Mouse (Mus musculus) ZHBTc4 (cell line): Measurements from ENCODE around the gene Gjb4.
A peak's percentile ranks its signal among the peaks of the same experiment; 100 is the strongest.

Experiments
- DNase-seq: peaks from one replicate; pipeline ENCODE4 v3.0.0-alpha.2; 2011; ENCODE audit warnings: low read depth, low spot score

The Gjb4 gene

GRCm38 (mm10) chr4:127353951-127354438, at the start of gene Gjb4:
Gjb4 (minus strand) TSS chr4:127354081.
- DNase-seq: no peak

DNA sequence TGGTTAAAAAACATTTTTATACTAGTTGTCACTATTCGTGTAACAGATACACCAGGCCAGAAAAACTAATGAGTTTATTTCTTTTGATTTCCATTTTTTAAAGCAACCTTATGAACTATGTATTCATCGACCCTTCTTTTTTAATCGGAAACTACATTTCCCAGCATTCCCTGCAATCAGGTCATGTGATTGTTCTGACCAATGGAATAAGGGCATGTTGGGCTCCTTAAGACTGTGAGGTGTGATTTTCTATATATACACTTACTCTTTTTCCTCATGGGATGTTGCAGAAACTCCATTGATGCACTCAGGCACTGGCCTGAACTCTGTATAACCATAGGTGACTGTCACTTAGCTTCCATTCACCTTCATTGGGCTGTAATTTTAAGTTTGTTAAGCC, 48.7 kb upstream of the Gjb4 start:
- DNase-seq: peak; percentile 46

GRCm38 (mm10) chr4:127402166-127402565, 48.3 kb upstream of the Gjb4 start:
- no peak for DNase-seq

DNA sequence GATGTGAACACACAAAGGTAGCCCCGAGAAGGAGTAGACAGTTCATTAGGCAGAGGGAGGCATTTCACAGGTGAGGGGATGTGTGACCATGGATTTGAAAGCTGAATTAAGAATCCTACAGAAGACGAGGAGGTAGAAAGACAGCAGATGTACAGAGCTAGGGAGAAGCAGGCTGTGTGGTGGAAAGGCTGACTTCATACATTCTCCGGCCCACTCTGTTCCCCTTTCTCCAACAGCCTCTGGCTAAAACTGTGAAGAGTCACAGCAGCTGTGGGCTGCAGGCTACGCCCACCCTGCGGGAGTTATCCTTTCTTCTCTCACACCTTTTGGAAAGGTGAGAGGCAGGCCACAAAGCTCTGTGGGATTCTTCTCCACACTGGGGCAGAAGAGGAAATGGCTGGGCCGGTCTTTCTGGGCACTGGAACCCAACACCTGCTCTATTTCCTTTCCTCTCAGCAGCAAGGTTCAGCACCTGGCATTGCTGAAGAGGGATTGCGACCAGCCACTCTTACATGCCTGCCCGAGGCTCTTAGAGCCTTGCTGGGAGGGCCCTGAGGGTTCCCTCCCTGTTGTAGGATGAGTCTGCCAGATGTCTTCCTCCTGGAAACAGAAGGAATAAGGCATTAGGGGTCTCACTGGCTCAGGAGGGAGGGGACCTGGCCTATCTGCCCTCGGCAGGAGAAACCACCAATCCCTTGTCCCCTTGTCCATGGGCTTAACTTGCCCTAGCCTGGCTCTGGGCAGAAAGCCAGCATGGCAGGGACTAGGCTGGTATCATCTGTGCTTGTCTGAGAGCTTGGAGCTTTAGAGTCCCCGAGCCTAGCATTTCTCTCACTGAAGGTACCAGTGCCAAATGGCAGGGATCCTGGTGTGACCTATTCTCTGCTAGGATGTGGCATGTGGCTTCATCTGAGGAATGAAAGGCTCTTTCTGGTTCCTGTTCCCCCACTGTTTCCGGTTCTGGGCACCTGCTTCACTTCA, 46.6 kb upstream of the Gjb4 start:
- DNase-seq: peak; percentile 48

- DNase-seq: no peak
Measured at GRCm38 (mm10) chr4:127395591-127395990, 41.7 kb upstream of the Gjb4 start.

DNA sequence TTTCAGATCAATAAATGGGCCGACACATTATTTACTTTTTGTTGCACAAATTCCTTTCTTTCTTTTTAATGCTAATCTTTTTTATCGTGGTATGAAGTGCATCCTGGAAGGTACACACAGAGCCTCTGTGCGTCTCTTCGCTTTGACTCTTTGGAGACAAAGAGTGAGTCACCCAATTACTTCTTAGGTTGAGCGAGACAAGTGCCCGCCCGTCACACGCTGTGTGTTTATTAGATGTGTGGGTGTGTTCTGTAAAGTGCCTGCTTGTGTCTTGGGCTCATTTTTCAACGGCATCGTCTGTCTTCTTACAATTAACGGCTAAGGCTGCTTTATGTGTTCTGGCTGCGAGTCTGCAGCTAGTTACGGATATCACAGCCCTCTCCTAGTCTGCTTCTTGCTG, 35.8 kb upstream of the Gjb4 start:
- DNase-seq: no peak

DNA sequence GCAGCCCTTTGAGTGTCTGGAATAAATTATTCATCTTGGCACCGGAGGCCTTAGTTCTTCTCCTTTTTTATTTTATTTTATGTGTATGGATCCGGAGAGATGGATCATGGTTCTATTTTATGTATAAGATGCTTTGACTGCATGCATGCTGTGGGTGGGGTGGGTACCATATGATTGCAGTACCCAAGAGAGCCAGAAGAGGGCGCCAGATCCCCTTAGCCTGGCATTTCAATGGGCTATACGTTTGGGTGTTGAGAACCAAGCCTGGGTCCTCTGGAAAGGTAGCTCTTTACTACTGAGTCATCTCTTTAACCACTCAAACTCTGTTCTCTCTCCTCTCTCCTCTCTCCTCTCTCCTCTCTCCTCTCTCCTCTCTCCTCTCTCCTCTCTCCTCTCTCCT, 23.5 kb upstream of the Gjb4 start:
- DNase-seq: peak; percentile 72

- no peak for DNase-seq
Measured at GRCm38 (mm10) chr4:127375541-127376177, 21.8 kb upstream of the Gjb4 start.

GRCm38 (mm10) chr4:127374645-127375044, 20.8 kb upstream of the Gjb4 start:
- DNase-seq: peak; percentile 74

- no peak for DNase-seq
Measured at GRCm38 (mm10) chr4:127373491-127373890, 19.6 kb upstream of the Gjb4 start.

- peak; percentile 43 for DNase-seq
Measured at GRCm38 (mm10) chr4:127371546-127371945, 17.7 kb upstream of the Gjb4 start.

DNA sequence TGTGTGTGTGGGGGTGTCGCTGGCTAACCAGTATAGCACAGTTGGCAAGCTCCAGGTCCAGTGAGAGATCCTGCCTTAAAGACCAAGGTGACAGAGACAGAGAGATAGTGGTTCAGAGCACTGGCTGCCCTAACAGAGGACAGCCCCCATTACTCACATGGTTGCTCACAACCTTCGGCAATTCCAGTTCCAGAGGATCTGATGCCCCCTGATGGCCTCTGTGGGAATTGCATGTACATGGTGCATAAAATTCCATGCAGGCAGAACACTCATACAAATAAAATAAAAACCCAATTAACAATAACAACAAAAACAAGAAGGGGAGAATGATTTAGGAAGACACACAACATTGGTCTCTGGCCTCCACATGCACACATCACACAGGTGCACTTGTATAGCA, 16.6 kb upstream of the Gjb4 start:
- peak; percentile 85 for DNase-seq

DNA sequence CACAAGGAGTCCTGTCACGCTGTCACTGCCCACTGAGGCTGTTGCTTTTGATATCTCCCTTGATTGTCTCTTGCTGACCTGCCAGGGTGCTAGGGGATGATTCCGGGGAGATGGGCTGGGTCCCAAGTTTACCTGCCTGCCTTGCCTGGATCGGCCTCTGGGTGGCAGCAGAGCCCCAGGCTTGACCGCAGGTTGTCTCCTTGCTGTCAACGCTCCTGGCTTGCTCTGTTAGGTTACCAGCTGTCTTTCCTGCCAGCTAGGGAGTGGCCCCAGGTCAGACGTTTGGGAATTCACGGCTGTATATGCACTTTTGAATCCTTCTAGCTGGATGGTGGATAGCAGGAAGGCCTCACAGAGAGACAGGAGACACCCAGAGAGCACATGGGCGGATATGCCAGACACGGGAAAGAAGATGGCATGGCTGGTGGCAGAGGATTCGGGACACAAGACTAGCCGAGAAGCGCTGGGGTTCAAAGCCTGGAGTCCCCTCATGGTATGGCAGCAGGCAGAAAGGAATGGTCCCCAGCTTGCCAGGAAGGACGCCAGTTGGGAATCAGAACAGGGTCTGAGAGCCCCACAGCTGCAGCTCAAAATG, 14.6 kb upstream of the Gjb4 start:
- DNase-seq: peak; percentile 90

- DNase-seq: no peak
Measured at GRCm38 (mm10) chr4:127365834-127366233, 12.0 kb upstream of the Gjb4 start.

DNA sequence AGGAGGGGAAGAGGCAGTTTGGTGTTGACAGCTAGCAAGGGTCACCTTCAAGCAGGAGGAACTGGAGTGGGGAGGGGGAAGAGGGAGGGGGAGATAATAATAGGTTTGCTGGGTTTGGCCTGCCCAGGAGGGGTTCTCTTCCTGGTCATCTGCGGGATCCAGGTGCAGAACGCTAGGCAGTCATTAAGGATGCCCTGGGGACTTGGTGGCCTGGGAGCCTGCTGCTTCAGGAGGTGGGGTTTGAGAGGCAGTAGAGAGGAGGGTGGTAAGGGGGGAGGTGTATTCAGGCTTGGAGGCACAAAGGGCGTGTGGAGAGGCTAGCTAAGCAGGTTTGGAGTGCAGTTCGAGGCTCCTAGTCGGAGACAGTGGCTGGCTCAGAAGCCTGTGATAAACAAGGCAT, 11.6 kb upstream of the Gjb4 start:
- DNase-seq: peak; percentile 91

DNA sequence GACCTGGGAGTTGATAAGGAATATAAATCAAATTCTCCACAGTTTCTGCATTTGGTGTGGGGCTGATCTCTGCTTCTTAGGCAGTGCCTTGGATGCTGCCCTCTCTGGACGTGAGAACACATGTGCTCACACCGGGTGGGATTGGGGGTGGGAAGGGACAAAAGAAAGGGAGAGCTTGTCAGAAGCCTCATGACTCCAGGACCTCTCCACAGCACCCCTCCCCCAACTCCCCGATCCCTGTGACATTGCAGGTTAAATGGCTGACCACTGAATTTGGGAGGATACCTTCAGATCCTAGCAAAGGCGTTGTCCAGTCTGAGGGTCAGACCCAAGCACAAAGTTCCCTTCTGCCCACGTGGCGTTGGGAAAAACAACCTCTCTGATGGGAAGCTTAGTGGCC, 10.6 kb upstream of the Gjb4 start:
- DNase-seq: peak; percentile 65

DNA sequence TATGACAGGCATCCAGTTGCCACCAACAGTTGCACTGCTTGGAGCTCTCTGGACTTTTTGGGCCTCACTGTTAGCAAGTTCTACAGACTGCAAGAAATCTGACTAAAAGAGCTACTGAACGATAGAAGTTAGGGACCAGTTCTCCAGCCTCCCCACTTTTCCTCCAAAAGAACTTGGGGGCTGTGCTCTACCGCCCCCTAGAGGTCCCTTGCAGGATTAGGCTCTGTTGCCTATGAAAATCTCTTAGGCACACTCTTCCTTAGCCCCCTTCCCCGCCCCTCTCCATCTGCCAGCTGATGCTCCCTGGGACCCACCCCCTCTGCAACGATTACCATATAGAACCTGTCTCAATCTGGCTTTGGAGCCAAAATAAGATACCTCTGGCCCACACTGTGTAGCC, 9.4 kb upstream of the Gjb4 start:
- DNase-seq: peak; percentile 86

DNA sequence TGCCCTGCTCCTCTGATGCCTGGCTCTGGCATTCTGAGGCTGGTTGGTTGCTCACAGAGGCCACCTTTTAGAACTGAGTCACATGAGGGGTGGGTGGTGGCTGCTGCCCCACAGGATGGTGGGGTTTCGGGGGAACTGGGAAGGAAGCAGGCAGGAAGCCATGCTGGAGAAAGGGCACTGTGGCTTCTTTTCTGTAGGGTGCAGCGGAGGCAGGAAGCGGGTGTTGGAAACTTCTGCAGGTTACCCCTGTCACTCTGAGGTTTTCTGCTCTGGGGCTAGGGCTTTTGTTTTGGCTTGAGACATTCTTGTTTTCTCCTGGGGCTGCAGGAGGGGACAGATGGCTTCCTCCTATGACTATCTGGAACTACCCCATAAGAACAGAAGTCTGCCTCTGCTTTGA, 8.6 kb upstream of the Gjb4 start:
- no peak for DNase-seq

DNA sequence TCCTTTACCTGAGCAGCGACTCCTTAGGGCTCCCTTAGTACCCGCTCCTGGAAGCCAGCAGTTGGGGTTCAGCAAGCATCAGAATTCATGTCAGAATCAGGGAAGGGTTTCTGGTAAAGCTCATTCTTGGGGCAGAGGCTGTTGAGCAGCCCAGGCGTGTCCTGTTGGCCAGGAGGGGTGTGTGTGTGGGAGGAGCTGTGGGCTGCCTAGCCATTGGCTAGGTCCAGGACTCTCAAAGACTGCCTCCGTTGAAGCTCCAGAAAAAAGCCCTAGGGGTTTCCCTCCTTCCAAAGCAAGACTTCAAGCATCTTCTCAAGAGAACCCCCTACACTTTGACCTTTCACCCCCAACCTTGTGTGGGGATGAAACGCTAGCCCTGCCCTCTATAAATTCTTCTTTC, 4.1 kb upstream of the Gjb4 start, which contains the start of gene Gjb5:
TSS of gene Gjb5 (minus strand) at position 164 of the 400 bp plus-strand sequence.
- peak; percentile 80 for DNase-seq

GRCm38 (mm10) chr4:127354506-127355485, 915 bp upstream of the Gjb4 start:
- no peak for DNase-seq

- no peak for DNase-seq
Measured at GRCm38 (mm10) chr4:127352594-127352993, 1.3 kb downstream of the Gjb4 start.
